Mouse (Mus musculus) megakaryocyte, embryonic 14.5 days (primary cell): Measurements from ENCODE around the gene Stra6. TPM values are rescaled to one million over a fixed set of nuclear protein-coding genes. Genes with fewer than 3 reads are reported as not detected.
A peak's percentile ranks its signal among the peaks of the same experiment; 100 is the strongest.

Experiments
- H3K27me3 ChIP-seq: replicated peaks from 2 replicates; pipeline ENCODE3; 2012; ENCODE audit warnings: inconsistent platforms
- H3K36me3 ChIP-seq: replicated peaks from 2 replicates; pipeline ENCODE3; 2012; ENCODE audit warnings: low read length, inconsistent platforms, mixed read lengths
- H3K4me1 ChIP-seq: 2 replicates; pipeline ENCODE4 v1.6.1; 2012; ENCODE audit warnings: inconsistent platforms
- H3K4me3 ChIP-seq: replicated peaks from 2 replicates; pipeline ENCODE3; 2012; ENCODE audit warnings: moderate library complexity, mild to moderate bottlenecking, inconsistent platforms
- H3K9me3 ChIP-seq: 2 replicates; pipeline ENCODE4 v1.6.1; 2012; ENCODE audit warnings: inconsistent platforms
- FLI1 ChIP-seq: IDR thresholded peaks from 2 replicates; pipeline ENCODE4 v1.6.1; 2012; ENCODE audit warnings: low read length, inconsistent platforms, mixed read lengths
- GATA1 ChIP-seq: IDR thresholded peaks from 3 replicates; pipeline ENCODE4 v1.6.1; 2012; ENCODE audit warnings: mixed read lengths, low read length, inconsistent platforms, borderline replicate concordance
- polyA plus RNA-seq: library from polyadenylated mRNA; stranded (reverse); fragments of >175 nt; gene quantifications from 2 replicates; pipeline ENCODE4 v1.2.3, GENCODE M21; 2012; ENCODE audit warnings: low replicate concordance; ENCODE audit not compliant: insufficient read depth

Gene Stra6
- polyA plus RNA-seq, 1 experiment, result not detected

- H3K9me3 ChIP-seq, result no peaks in the 10 kb centered on the region
- H3K4me1 ChIP-seq, result peaks cover 6% of the 10 kb centered on the region
- H3K27me3 ChIP-seq, result peaks cover 84% of the 10 kb centered on the region
- TF ChIP-seq GATA1 (no peak), FLI1 (no peak)
- H3K4me3 ChIP-seq, result no peak overlapping the region
- no peaks in the 10 kb centered on the region for H3K36me3 ChIP-seq
Observed at GRCm38 (mm10) chr9:58143419-58143818, 79.8 kb downstream of the Stra6 start.

DNA sequence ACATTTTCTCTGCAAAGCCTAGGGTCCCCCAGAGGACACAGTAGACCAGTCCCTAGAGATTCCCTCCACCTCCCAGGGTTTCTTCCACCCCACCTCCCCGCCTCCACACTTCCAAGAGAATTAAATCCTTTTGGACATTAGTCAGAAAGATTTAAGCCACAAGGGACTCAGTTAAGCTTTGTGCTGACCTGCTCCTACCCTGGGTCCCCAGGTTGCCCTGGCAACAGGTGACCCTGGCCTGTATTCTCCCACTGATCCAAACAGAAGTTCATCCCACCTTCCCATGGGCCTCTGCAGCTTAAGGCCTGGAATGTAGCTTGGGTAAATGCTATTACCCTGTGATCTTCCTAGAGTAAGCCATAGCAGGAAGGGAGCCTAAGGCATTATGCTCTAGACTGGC is 81.1 kb downstream of the Stra6 start:
- H3K4me1 ChIP-seq, result peaks cover 6% of the 10 kb centered on the region
- H3K9me3 ChIP-seq, result no peaks in the 10 kb centered on the region
- peaks cover 84% of the 10 kb centered on the region for H3K27me3 ChIP-seq
- no peak overlapping the region for H3K4me3 ChIP-seq
- H3K36me3 ChIP-seq, result no peaks in the 10 kb centered on the region
- TF ChIP-seq FLI1, result no peak
- TF ChIP-seq GATA1, result no peak

DNA sequence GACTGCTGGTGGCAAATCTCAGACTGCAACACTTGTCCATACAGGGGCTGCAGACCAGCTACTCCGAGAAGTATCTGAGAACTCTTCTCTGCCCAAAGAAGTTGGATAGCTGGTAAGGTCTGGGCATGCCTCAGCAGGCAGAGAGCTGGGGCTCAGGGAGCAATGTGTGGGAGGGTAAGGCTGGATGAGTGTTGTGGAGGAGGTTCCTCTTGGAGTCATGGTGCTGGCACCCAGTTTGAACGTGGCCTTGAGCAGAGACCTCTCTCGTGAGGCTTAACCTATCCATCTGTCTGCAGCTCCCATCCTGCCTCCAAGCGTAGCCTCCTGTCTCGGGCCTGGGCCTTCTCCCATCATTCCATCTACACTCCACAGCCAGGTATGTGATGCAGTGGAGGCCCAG is 81.8 kb downstream of the Stra6 start:
- no peak for TF ChIP-seq FLI1
- H3K9me3 ChIP-seq, result no peaks in the 10 kb centered on the region
- H3K27me3 ChIP-seq, result peaks cover 84% of the 10 kb centered on the region
- no peak overlapping the region for H3K4me3 ChIP-seq
- no peaks in the 10 kb centered on the region for H3K4me1 ChIP-seq
- no peaks in the 10 kb centered on the region for H3K36me3 ChIP-seq

- Histone ChIP-seq H3K4me3 (no peak overlapping the region), H3K9me3 (no peaks in the 10 kb centered on the region), H3K36me3 (no peaks in the 10 kb centered on the region), H3K4me1 (peaks cover 18% of the 10 kb centered on the region), H3K27me3 (peaks cover 91% of the 10 kb centered on the region)
- TF ChIP-seq GATA1, result no peak
- TF ChIP-seq FLI1, result no peak
Observed at GRCm38 (mm10) chr9:58148806-58149205, 85.2 kb downstream of the Stra6 start.

DNA sequence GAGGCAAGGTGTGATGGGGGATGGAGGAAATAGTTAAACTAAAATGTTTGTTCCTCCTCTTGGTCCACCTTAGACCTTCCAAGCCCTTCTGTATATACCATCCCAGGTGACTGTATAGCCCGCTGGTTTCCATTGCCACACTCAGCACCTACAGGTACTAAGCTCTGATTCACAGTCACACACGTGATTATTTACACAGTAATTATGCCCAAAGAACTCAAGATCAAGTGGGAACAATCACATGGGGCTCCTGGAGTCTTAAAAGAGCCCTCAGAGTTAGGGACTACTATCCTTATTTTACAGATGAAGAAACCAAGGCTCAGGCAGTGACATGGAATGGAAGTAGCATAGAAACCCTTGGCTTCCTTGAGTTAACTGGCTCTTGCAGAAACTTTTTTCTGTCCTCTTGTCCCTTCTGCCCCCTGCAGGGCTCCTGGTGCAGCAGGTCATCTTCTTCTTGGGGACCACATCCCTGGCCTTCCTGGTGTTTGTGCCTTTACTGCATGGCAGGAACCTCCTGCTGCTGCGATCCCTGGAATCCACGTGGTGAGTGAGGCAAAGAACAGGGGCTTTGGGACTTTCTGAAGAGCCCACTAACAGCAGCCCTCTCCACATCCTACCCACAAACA is 87.3 kb downstream of the Stra6 start:
- H3K27me3 ChIP-seq, result peaks cover 93% of the 10 kb centered on the region
- H3K9me3 ChIP-seq, result no peaks in the 10 kb centered on the region

DNA sequence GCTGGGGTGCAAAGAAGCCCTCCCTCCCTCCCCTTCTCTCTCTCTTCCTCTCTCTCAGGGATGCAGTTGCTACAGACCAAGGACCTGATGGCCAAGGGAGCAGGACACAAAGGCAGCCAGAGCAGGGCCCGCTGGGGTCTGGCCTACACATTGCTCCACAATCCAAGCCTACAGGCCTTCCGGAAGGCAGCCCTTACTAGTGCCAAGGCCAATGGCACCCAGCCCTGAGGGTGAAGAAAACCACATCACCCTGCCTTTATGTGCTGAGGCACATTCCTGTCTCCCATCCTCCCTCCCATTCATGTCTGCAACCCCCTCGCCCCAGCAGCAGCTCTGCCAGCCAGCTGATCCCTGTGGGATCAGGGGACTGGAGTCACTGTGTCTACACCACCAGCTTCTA is 89.5 kb downstream of the Stra6 start:
- no peaks in the 10 kb centered on the region for H3K36me3 ChIP-seq
- H3K4me1 ChIP-seq, result peaks cover 25% of the 10 kb centered on the region
- TF ChIP-seq GATA1, result no peak
- no peak for TF ChIP-seq FLI1
- no peak overlapping the region for H3K4me3 ChIP-seq
- peaks cover 97% of the 10 kb centered on the region for H3K27me3 ChIP-seq
- no peaks in the 10 kb centered on the region for H3K9me3 ChIP-seq

More for the DNA sequence above, 87.3 kb downstream of the Stra6 start:
- Histone ChIP-seq H3K4me1 (peaks cover 18% of the 10 kb centered on the region), H3K4me3 (no peak overlapping the region), H3K36me3 (no peaks in the 10 kb centered on the region)
- TF ChIP-seq FLI1 (no peak), GATA1 (no peak)

GRCm38 (mm10) chr9:58155366-58155765 is 91.8 kb downstream of the Stra6 start:
- Histone ChIP-seq H3K4me1 (peaks cover 33% of the 10 kb centered on the region), H3K9me3 (no peaks in the 10 kb centered on the region), H3K27me3 (peaks cover 90% of the 10 kb centered on the region), H3K36me3 (no peaks in the 10 kb centered on the region), H3K4me3 (no peak overlapping the region)
- TF ChIP-seq FLI1, result no peak
- TF ChIP-seq GATA1, result no peak

DNA sequence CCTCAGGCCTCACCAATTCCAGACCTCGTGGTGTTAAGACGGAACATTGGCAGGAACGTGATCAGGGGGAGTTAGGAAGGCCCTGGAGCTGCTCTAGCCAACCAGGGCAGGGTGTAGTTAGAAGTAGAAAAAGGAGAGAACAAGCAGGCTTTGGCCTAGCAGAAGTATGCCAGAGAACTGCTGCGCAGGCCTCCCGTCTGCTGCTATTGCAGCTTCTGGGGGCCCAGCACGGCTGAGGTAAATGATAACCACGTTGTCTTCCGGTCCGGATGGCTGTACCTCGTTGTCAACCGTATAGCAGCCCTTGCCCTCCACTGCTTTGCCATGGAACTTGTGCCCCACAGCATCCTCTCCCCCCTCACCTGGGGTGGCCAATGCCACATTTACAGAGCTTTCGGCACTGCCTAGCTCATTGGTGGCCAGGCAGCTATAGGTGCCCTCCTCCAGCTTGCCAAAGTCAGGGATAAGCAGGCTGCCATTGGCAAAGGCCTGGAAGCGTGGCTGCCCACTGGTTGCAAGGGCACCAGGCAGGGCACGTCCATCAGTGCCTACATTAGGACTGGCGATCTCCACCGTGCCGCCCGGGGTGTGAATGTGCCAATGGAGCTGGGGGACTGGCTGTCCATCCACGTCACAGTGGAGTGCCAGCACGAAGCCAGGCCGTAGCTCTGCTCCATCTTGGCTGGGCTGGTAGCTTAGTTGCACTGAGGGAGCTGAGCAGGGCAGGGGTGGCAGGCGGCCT is 93.4 kb downstream of the Stra6 start:
- peaks cover 30% of the 10 kb centered on the region for H3K4me1 ChIP-seq
- no peak for TF ChIP-seq FLI1
- no peak for TF ChIP-seq GATA1
- H3K27me3 ChIP-seq, result peaks cover 85% of the 10 kb centered on the region
- H3K9me3 ChIP-seq, result no peaks in the 10 kb centered on the region
- peak overlapping the region; percentile 47 for H3K4me3 ChIP-seq
- no peaks in the 10 kb centered on the region for H3K36me3 ChIP-seq

DNA sequence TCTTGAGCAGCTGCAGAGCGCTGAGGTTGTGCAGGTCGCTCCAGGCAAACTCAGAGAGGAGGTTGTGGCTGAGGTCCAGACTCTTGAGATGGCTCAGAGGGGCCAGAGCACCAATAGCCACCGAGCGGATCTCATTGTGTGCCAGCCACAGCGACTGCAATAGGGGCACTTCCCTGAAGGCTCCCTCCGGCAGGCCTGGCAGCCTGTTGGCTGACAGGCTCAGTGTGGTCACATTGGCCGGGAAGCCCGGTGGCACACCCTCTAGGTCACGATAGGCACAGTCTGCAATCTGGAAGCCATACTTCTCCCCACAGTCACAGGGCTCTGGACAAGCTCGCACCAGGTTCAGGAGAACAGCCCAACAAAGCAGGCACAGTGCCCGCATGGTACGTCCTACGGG is 94.2 kb downstream of the Stra6 start:
- H3K9me3 ChIP-seq, result no peaks in the 10 kb centered on the region
- TF ChIP-seq GATA1 (no peak), FLI1 (no peak)
- no peaks in the 10 kb centered on the region for H3K36me3 ChIP-seq
- H3K27me3 ChIP-seq, result peaks cover 84% of the 10 kb centered on the region
- H3K4me3 ChIP-seq, result no peak overlapping the region
- H3K4me1 ChIP-seq, result peaks cover 21% of the 10 kb centered on the region

- no peak for TF ChIP-seq FLI1
- H3K27me3 ChIP-seq, result peaks cover 84% of the 10 kb centered on the region
Observed at GRCm38 (mm10) chr9:58158541-58159311, 95.1 kb downstream of the Stra6 start.

More at GRCm38 (mm10) chr9:58158541-58159311, 95.1 kb downstream of the Stra6 start:
- H3K9me3 ChIP-seq, result no peaks in the 10 kb centered on the region
- H3K36me3 ChIP-seq, result no peaks in the 10 kb centered on the region
- peak overlapping the region; percentile 73 for H3K4me3 ChIP-seq
- peaks cover 14% of the 10 kb centered on the region for H3K4me1 ChIP-seq
